Mouse (Mus musculus): ENCODE results near the gene Ldhd. TPM values are rescaled to one million over a fixed set of nuclear protein-coding genes. Genes with fewer than 3 reads are reported as not detected.
A peak's percentile ranks its signal among the peaks of the same experiment; 100 is the strongest.

Ldhd gene
- polyA plus RNA-seq, 1 experiment from 2014 or later = 0.85 TPM

- H3K36me3 ChIP-seq (ENCODE audit: control insufficient read depth, insufficient read depth, low read length) = peaks cover 15% of the 10 kb centered on the region
- no peak overlapping the region for H3K27ac ChIP-seq (replicated peaks in 1 of 2; ENCODE audit: control insufficient read depth in 1 of 2, insufficient read depth in 1 of 2, low read depth in 2 of 2, low read length in 2 of 2)
- H3K4me3 ChIP-seq (ENCODE audit: control insufficient read depth in 1 of 2, insufficient read depth in 1 of 2, low read depth in 1 of 2, low read length in 2 of 2) = no peak overlapping the region
- H3K27me3 ChIP-seq (ENCODE audit: control insufficient read depth, insufficient read depth, low read length) = no peaks in the 10 kb centered on the region
- no peak overlapping the region for H3K4me2 ChIP-seq (ENCODE audit: low read length)
- peaks cover 19 to 36% of the 10 kb centered on the region in 2 experiments for H3K4me1 ChIP-seq (ENCODE audit: control insufficient read depth in 2 of 2, insufficient read depth in 2 of 2, low read length in 2 of 2)
- H3K9ac ChIP-seq (ENCODE audit: low read length) = no peak overlapping the region
- ATAC-seq (ENCODE audit: insufficient number of reproducible peaks, insufficient read depth, low FRiP score, low read depth) = no peak
- no peaks in the 10 kb centered on the region for H3K9me3 ChIP-seq (ENCODE audit: control insufficient read depth, low read length)
- 88% methylated on average over 3 of the region's 3 CpGs for WGBS
These were observed 8.1 kb downstream of the Ldhd start for GRCm38 (mm10) chr8:111622104-111622503.

- WGBS = 29% methylated on average over 1 of the region's 1 CpGs
- peaks cover 17 to 31% of the 10 kb centered on the region in 2 experiments for H3K4me1 ChIP-seq (ENCODE audit: control insufficient read depth in 2 of 2, insufficient read depth in 2 of 2, low read length in 2 of 2)
- no peak overlapping the region for H3K4me3 ChIP-seq (ENCODE audit: control insufficient read depth in 1 of 2, insufficient read depth in 1 of 2, low read depth in 1 of 2, low read length in 2 of 2)
- H3K36me3 ChIP-seq (ENCODE audit: control insufficient read depth, insufficient read depth, low read length) = peaks cover 15% of the 10 kb centered on the region
- H3K4me2 ChIP-seq (ENCODE audit: low read length) = no peak overlapping the region
- H3K27me3 ChIP-seq (ENCODE audit: control insufficient read depth, insufficient read depth, low read length) = no peaks in the 10 kb centered on the region
- H3K27ac ChIP-seq (replicated peaks in 1 of 2; ENCODE audit: control insufficient read depth in 1 of 2, insufficient read depth in 1 of 2, low read depth in 2 of 2, low read length in 2 of 2) = peak overlapping the region in 1 of 2 experiments; percentile 41; a peak in 1 of 4 replicates
- H3K9ac ChIP-seq (ENCODE audit: low read length) = 0 out of 2 replicates have a peak overlapping the region, but pooled peaks have one; percentile 8
- H3K9me3 ChIP-seq (ENCODE audit: control insufficient read depth, low read length) = no peaks in the 10 kb centered on the region
- ATAC-seq (ENCODE audit: insufficient number of reproducible peaks, insufficient read depth, low FRiP score, low read depth) = no peak
These were observed 10.2 kb downstream of the Ldhd start for GRCm38 (mm10) chr8:111619936-111620335.

GRCm38 (mm10) chr8:111618273-111618672 is 11.9 kb downstream of the Ldhd start:
- Histone ChIP-seq H3K27me3 (ENCODE audit: control insufficient read depth, insufficient read depth, low read length) (no peaks in the 10 kb centered on the region), H3K4me2 (ENCODE audit: low read length) (no peak overlapping the region), H3K9ac (ENCODE audit: low read length) (no peak overlapping the region), H3K27ac (replicated peaks in 1 of 2; ENCODE audit: control insufficient read depth in 1 of 2, insufficient read depth in 1 of 2, low read depth in 2 of 2, low read length in 2 of 2) (no peak overlapping the region), H3K4me1 (ENCODE audit: control insufficient read depth in 2 of 2, insufficient read depth in 2 of 2, low read length in 2 of 2) (peaks cover 4 to 18% of the 10 kb centered on the region in 2 experiments; a peak in 3 of 4 replicates), H3K36me3 (ENCODE audit: control insufficient read depth, insufficient read depth, low read length) (peaks cover 15% of the 10 kb centered on the region), H3K4me3 (ENCODE audit: control insufficient read depth in 1 of 2, insufficient read depth in 1 of 2, low read depth in 1 of 2, low read length in 2 of 2) (no peak overlapping the region), H3K9me3 (ENCODE audit: control insufficient read depth, low read length) (no peaks in the 10 kb centered on the region)
- WGBS = 77% methylated on average over 4 of the region's 4 CpGs
- no peak for ATAC-seq (ENCODE audit: insufficient number of reproducible peaks, insufficient read depth, low FRiP score, low read depth)

GRCm38 (mm10) chr8:111617812-111618211 is 12.4 kb downstream of the Ldhd start:
- Histone ChIP-seq H3K9ac (ENCODE audit: low read length) (no peak overlapping the region), H3K4me3 (ENCODE audit: control insufficient read depth in 1 of 2, insufficient read depth in 1 of 2, low read depth in 1 of 2, low read length in 2 of 2) (no peak overlapping the region), H3K4me2 (ENCODE audit: low read length) (no peak overlapping the region), H3K9me3 (ENCODE audit: control insufficient read depth, low read length) (no peaks in the 10 kb centered on the region), H3K36me3 (ENCODE audit: control insufficient read depth, insufficient read depth, low read length) (peaks cover 10% of the 10 kb centered on the region), H3K4me1 (ENCODE audit: control insufficient read depth in 2 of 2, insufficient read depth in 2 of 2, low read length in 2 of 2) (peaks cover 4 to 18% of the 10 kb centered on the region in 2 experiments; a peak in 3 of 4 replicates), H3K27ac (replicated peaks in 1 of 2; ENCODE audit: control insufficient read depth in 1 of 2, insufficient read depth in 1 of 2, low read depth in 2 of 2, low read length in 2 of 2) (no peak overlapping the region), H3K27me3 (ENCODE audit: control insufficient read depth, insufficient read depth, low read length) (no peaks in the 10 kb centered on the region)
- WGBS = 61% methylated on average over 6 of the region's 6 CpGs
- ATAC-seq (ENCODE audit: insufficient number of reproducible peaks, insufficient read depth, low FRiP score, low read depth) = no peak

GRCm38 (mm10) chr8:111614786-111615701 is 15.1 kb downstream of the Ldhd start:
- Histone ChIP-seq H3K4me1 (ENCODE audit: control insufficient read depth in 2 of 2, insufficient read depth in 2 of 2, low read length in 2 of 2) (peaks cover 4 to 17% of the 10 kb centered on the region in 2 experiments; a peak in 3 of 4 replicates), H3K9ac (ENCODE audit: low read length) (no peak overlapping the region), H3K9me3 (ENCODE audit: control insufficient read depth, low read length) (no peaks in the 10 kb centered on the region), H3K4me2 (ENCODE audit: low read length) (no peak overlapping the region), H3K27me3 (ENCODE audit: control insufficient read depth, insufficient read depth, low read length) (no peaks in the 10 kb centered on the region), H3K27ac (replicated peaks in 1 of 2; ENCODE audit: control insufficient read depth in 1 of 2, insufficient read depth in 1 of 2, low read depth in 2 of 2, low read length in 2 of 2) (no peak overlapping the region), H3K36me3 (ENCODE audit: control insufficient read depth, insufficient read depth, low read length) (peaks cover 15% of the 10 kb centered on the region), H3K4me3 (ENCODE audit: control insufficient read depth in 1 of 2, insufficient read depth in 1 of 2, low read depth in 1 of 2, low read length in 2 of 2) (no peak overlapping the region)
- WGBS = 90% methylated on average over 6 of the region's 6 CpGs
- ATAC-seq (ENCODE audit: insufficient number of reproducible peaks, insufficient read depth, low FRiP score, low read depth) = no peak

- H3K36me3 ChIP-seq (ENCODE audit: control insufficient read depth, insufficient read depth, low read length) = peaks cover 15% of the 10 kb centered on the region
- 68% methylated on average over 5 of the region's 5 CpGs for WGBS
- no peaks in the 10 kb centered on the region for H3K9me3 ChIP-seq (ENCODE audit: control insufficient read depth, low read length)
- no peak overlapping the region for H3K27ac ChIP-seq (replicated peaks in 1 of 2; ENCODE audit: control insufficient read depth in 1 of 2, insufficient read depth in 1 of 2, low read depth in 2 of 2, low read length in 2 of 2)
- H3K27me3 ChIP-seq (ENCODE audit: control insufficient read depth, insufficient read depth, low read length) = no peaks in the 10 kb centered on the region
- no peak overlapping the region for H3K4me2 ChIP-seq (ENCODE audit: low read length)
- H3K4me1 ChIP-seq (ENCODE audit: control insufficient read depth in 2 of 2, insufficient read depth in 2 of 2, low read length in 2 of 2) = peaks cover 2 to 5% of the 10 kb centered on the region in 2 experiments; a peak in 2 of 4 replicates
- no peak overlapping the region for H3K4me3 ChIP-seq (ENCODE audit: control insufficient read depth in 1 of 2, insufficient read depth in 1 of 2, low read depth in 1 of 2, low read length in 2 of 2)
- no peak overlapping the region for H3K9ac ChIP-seq (ENCODE audit: low read length)
- ATAC-seq (ENCODE audit: insufficient number of reproducible peaks, insufficient read depth, low FRiP score, low read depth) = no peak
These were observed 17.0 kb downstream of the Ldhd start for GRCm38 (mm10) chr8:111613181-111613580.

- Histone ChIP-seq H3K27ac (replicated peaks in 1 of 2; ENCODE audit: control insufficient read depth in 1 of 2, insufficient read depth in 1 of 2, low read depth in 2 of 2, low read length in 2 of 2) (no peak overlapping the region), H3K9me3 (ENCODE audit: control insufficient read depth, low read length) (no peaks in the 10 kb centered on the region), H3K4me2 (ENCODE audit: low read length) (no peak overlapping the region), H3K4me3 (ENCODE audit: control insufficient read depth in 1 of 2, insufficient read depth in 1 of 2, low read depth in 1 of 2, low read length in 2 of 2) (no peak overlapping the region), H3K27me3 (ENCODE audit: control insufficient read depth, insufficient read depth, low read length) (no peaks in the 10 kb centered on the region), H3K36me3 (ENCODE audit: control insufficient read depth, insufficient read depth, low read length) (peaks cover 11% of the 10 kb centered on the region), H3K9ac (ENCODE audit: low read length) (no peak overlapping the region), H3K4me1 (ENCODE audit: control insufficient read depth in 2 of 2, insufficient read depth in 2 of 2, low read length in 2 of 2) (no peaks in the 10 kb centered on the region)
- 95% methylated on average over 7 of the region's 7 CpGs for WGBS
- ATAC-seq (ENCODE audit: insufficient number of reproducible peaks, insufficient read depth, low FRiP score, low read depth) = no peak
These were observed 22.8 kb downstream of the Ldhd start for GRCm38 (mm10) chr8:111607414-111607813.

Measured in heart, embryonic 14.5 days (tissue).